Mouse (Mus musculus) hindbrain, embryonic 13.5 days (tissue): Measurements from ENCODE around the gene Csde1. TPM values are rescaled to one million over a fixed set of nuclear protein-coding genes. Genes with fewer than 3 reads are reported as not detected.

ENCODE experiments used
- ATAC-seq: fragments of 200-750 bp; cut with Nextera tagmentation; 2 replicates; pipeline ENCODE4 v1.8.0; 2017; ENCODE audit warnings: moderate TSS enrichment; ENCODE audit not compliant: low FRiP score
- H3K27ac ChIP-seq: fragments of 300-500 bp; sonication (generic); 2 replicates; pipeline ENCODE4 v1.5.1; 2015; ENCODE audit warnings: inconsistent platforms, mild to moderate bottlenecking, moderate library complexity
- H3K27me3 ChIP-seq: fragments of 300-500 bp; sonication (generic); 2 replicates; pipeline ENCODE4 v1.6.1; 2015; ENCODE audit warnings: mild to moderate bottlenecking, inconsistent platforms
- H3K36me3 ChIP-seq: fragments of 300-500 bp; sonication (generic); 2 replicates; pipeline ENCODE4 v1.6.1; 2015; ENCODE audit warnings: mild to moderate bottlenecking, inconsistent platforms
- H3K4me1 ChIP-seq: fragments of 300-500 bp; sonication (generic); replicated peaks from 2 replicates; pipeline ENCODE4 v1.6.1; 2015; ENCODE audit warnings: inconsistent platforms
- H3K4me2 ChIP-seq: fragments of 300-500 bp; sonication (generic); 2 replicates; pipeline ENCODE4 v1.6.1; 2015; ENCODE audit warnings: inconsistent platforms, mild to moderate bottlenecking, moderate library complexity
- H3K4me3 ChIP-seq: fragments of 300-500 bp; sonication (generic); 2 replicates; pipeline ENCODE4 v1.5.1; 2015; ENCODE audit warnings: mild to moderate bottlenecking, inconsistent platforms
- H3K9ac ChIP-seq: fragments of 300-500 bp; sonication (generic); 2 replicates; pipeline ENCODE4 v1.6.1; 2015; ENCODE audit warnings: mild to moderate bottlenecking, inconsistent platforms
- H3K9me3 ChIP-seq: fragments of 300-500 bp; sonication (generic); 2 replicates; pipeline ENCODE4 v1.6.1; 2016; ENCODE audit warnings: inconsistent platforms
- WGBS: fragments of 180-500 bp; shearing (Covaris S2); methylation state at CpG from one replicate; pipeline ENCODE4 v1.1.7; 2015; 5-methylcytosine and 5-hydroxymethylcytosine counted together
- polyA plus RNA-seq: library from polyadenylated mRNA; unstranded; fragments of >200 nt; fragmentation: Nextera tagmentation; extraction: Ambion mirVana; gene quantifications from 2 replicates; pipeline ENCODE4 v1.2.1, GENCODE M21; 2015

Gene Csde1
- polyA plus RNA-seq, 1 experiment from 2014 or later, result 448 TPM

DNA sequence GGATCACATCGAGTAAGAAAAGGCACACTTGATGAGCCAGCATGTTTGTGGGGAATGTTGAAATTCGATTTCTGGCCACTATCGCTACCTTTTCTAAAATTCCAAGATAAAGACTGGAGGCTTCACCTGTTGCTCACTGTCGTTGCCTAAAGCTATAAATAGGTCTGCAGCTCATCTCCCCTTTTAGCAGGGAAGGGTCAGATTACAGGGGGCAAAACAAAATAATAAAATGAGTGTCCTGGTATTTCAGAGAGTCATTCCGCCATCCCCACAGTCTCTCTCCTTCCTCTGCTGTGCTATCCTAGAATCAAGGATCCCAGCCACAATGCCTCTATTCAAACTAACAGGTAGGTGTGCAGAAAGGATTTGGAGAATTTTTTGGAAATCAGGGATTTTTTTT, 53.5 kb downstream of the Csde1 start, which contains the start of gene Ampd1:
Gene Ampd1, plus strand, starts transcription at position 244 of the 400 bp plus-strand sequence.
- no peaks in the 10 kb centered on the region for H3K27me3 ChIP-seq
- H3K9ac ChIP-seq, result no peak within 1 kb of the TSS
- no peak within 1 kb of the TSS for H3K4me3 ChIP-seq
- no peaks in the 10 kb centered on the region for H3K9me3 ChIP-seq
- WGBS, result 79% methylated on average over 5 of the region's 5 CpGs
- ATAC-seq, result no peak
- H3K27ac ChIP-seq, result no peak within 1 kb of the TSS
- H3K4me2 ChIP-seq, result no peak within 1 kb of the TSS
- H3K36me3 ChIP-seq, result peaks cover 7% of the 10 kb centered on the region
- no peaks in the 10 kb centered on the region for H3K4me1 ChIP-seq

DNA sequence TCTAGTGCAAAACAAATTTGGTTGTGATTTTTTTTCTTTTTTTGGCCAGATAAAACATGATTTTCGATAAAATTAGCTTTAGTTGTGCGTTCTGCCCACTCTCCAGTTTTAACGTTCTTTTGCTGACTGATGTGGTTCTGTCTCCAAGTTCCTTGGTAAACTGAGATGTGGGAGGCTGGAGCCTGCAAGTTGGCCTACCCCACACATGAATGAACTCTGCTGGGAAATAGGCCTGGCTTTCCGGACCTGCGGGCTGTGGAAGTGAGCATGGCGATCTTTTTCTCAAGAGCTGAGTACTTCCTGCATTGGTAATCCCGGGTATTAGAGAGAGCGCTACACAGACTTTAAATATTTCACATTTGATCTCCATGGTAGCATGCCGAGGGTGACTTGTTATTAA, 55.6 kb downstream of the Csde1 start:
- Histone ChIP-seq H3K9me3 (no peaks in the 10 kb centered on the region), H3K27ac (no peak overlapping the region), H3K4me3 (no peak overlapping the region), H3K9ac (no peak overlapping the region), H3K27me3 (no peaks in the 10 kb centered on the region), H3K36me3 (no peaks in the 10 kb centered on the region), H3K4me2 (no peak overlapping the region), H3K4me1 (0 out of 2 replicates have a peak, but pooled peaks cover under 1% of the 10 kb centered on the region)
- WGBS, result 88% methylated on average over 9 of the region's 9 CpGs
- ATAC-seq, result no peak

DNA sequence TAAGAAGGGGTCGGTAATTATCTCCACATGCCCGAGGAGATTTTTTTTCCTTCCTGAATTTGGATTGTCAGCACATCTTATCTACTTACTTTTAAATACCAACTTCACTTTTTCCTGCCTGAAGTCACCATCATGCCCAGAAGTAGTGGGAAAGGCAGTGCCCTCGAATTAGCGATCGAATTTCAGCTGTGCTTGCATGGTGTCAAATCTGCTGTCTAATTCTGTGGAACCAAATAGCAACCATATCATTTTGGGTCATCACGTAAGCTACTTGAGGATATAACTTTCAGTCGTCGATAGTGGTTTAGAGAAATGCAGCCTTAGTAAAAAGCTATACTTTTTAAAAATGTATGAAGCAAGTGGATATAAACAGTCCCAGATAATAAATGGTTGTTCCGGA, 56.2 kb downstream of the Csde1 start:
- H3K27ac ChIP-seq, result no peak overlapping the region
- no peak overlapping the region for H3K9ac ChIP-seq
- 92% methylated on average over 9 of the region's 9 CpGs for WGBS
- no peaks in the 10 kb centered on the region for H3K9me3 ChIP-seq
- ATAC-seq, result no peak
- no peak overlapping the region for H3K4me3 ChIP-seq
- H3K27me3 ChIP-seq, result no peaks in the 10 kb centered on the region
- H3K4me2 ChIP-seq, result no peak overlapping the region
- peaks cover 5% of the 10 kb centered on the region; the same call in 1 of the 2 replicates for H3K4me1 ChIP-seq
- no peaks in the 10 kb centered on the region for H3K36me3 ChIP-seq

DNA sequence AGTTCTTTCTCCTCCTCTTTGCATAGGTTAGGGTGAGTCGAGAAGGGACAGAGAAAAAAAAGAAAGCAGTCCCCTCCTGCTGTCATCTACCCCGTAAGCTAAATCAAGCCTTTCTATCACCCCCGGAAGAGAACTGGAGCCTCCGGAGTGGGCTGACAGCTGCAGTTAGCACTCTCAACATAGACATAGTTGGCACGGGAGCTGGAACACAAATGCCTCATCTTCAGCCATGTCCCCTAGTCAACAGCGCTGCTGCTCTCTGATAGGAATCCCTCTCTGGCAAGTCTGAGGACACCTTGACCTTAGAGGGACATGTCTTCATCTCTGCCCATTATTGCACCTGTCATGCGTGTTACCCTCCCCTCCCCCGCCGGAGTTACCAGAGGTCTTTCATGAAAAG, 59.1 kb downstream of the Csde1 start:
- no peak overlapping the region for H3K4me3 ChIP-seq
- no peak for ATAC-seq
- no peak overlapping the region for H3K27ac ChIP-seq
- no peaks in the 10 kb centered on the region for H3K27me3 ChIP-seq
- H3K4me2 ChIP-seq, result no peak overlapping the region
- H3K36me3 ChIP-seq, result no peaks in the 10 kb centered on the region
- H3K4me1 ChIP-seq, result peaks cover 5% of the 10 kb centered on the region; the same call in 1 of the 2 replicates
- no peak overlapping the region for H3K9ac ChIP-seq
- 82% methylated on average over 9 of the region's 9 CpGs for WGBS
- no peaks in the 10 kb centered on the region for H3K9me3 ChIP-seq

DNA sequence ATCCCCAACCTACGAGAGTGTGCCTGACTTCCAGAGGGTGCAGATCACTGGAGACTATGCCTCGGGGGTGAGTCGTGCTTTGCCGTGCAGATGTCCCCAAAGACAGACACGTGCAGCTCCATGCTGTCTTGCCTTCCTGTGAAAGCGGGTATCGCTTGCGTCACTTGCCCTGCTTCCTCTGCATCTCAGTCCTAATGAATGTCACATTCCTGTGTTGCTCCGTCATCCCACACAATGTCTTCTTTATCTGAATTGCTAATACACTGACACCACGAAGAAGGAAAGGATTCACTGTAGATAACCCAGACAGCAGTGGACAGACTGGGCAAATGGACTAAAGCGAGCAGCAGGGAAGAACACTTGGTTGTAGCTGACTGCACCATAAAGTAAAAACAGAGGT, 60.8 kb downstream of the Csde1 start:
- no peaks in the 10 kb centered on the region for H3K36me3 ChIP-seq
- no peaks in the 10 kb centered on the region for H3K27me3 ChIP-seq
- no peak overlapping the region for H3K4me2 ChIP-seq
- no peak overlapping the region for H3K4me3 ChIP-seq
- H3K27ac ChIP-seq, result no peak overlapping the region
- 51% methylated on average over 11 of the region's 11 CpGs for WGBS
- ATAC-seq, result no peak
- H3K9me3 ChIP-seq, result no peaks in the 10 kb centered on the region
- H3K4me1 ChIP-seq, result peaks cover 5% of the 10 kb centered on the region; the same call in 1 of the 2 replicates
- H3K9ac ChIP-seq, result no peak overlapping the region

DNA sequence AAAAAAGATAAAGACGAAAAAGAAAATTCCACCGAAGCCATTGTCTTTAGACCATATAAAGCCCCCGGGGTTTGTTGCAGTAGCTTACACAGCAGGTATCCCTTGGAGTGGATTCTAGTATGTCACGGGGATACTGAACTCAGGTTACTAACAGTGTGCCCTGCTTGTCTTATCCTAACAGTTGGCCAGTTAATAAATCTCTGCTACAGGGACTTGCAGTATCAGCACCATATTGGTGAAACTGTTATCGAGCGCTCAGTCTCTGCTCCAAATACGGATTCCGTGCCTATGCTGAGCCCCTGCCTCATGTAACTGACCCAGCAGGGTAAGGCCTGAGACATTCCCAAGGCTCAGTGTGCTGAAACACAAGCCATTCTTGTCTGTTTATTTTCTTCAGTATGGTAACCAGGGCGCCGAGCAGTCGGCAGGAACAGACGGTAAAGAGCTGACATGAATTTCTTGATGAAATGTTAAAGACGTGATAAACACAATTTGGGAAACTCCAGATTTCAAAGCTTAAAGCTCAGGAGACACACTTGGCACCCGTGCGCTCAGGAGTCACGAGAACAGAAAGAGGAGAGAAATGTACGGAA, 61.7 kb downstream of the Csde1 start:
- no peaks in the 10 kb centered on the region for H3K36me3 ChIP-seq
- 87% methylated on average over 17 of the region's 17 CpGs for WGBS
- H3K4me2 ChIP-seq, result no peak overlapping the region
- H3K9me3 ChIP-seq, result no peaks in the 10 kb centered on the region
- no peak for ATAC-seq
- H3K27me3 ChIP-seq, result no peaks in the 10 kb centered on the region
- no peak overlapping the region for H3K27ac ChIP-seq
- H3K4me3 ChIP-seq, result no peak overlapping the region
- peaks cover 5% of the 10 kb centered on the region; the same call in 1 of the 2 replicates for H3K4me1 ChIP-seq
- H3K9ac ChIP-seq, result no peak overlapping the region

DNA sequence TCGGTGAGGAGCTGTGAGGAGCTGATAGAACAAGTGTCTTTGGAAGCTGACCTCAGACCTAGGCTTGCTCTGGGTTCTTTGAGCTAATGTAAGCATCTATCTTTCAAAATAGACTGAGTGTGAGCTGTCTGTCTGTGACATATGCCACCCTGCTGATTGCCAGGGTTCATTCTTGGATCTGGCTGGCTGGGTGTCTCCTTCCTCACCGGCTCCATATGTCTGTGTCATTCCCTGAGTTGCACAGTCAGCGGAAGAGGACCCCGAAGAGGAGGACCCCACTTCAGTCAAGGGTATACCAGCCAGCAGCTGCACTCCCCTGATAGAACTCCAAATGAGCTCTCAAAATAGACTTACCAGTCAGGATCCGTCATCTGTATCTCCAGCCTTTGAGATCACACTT, 62.5 kb downstream of the Csde1 start:
- 96% methylated on average over 5 of the region's 5 CpGs for WGBS
- H3K27me3 ChIP-seq, result no peaks in the 10 kb centered on the region
- no peak overlapping the region for H3K4me3 ChIP-seq
- H3K4me1 ChIP-seq, result peaks cover 5% of the 10 kb centered on the region; the same call in 1 of the 2 replicates
- H3K27ac ChIP-seq, result no peak overlapping the region
- H3K9ac ChIP-seq, result no peak overlapping the region
- no peaks in the 10 kb centered on the region for H3K9me3 ChIP-seq
- no peak overlapping the region for H3K4me2 ChIP-seq
- H3K36me3 ChIP-seq, result no peaks in the 10 kb centered on the region
- no peak for ATAC-seq

DNA sequence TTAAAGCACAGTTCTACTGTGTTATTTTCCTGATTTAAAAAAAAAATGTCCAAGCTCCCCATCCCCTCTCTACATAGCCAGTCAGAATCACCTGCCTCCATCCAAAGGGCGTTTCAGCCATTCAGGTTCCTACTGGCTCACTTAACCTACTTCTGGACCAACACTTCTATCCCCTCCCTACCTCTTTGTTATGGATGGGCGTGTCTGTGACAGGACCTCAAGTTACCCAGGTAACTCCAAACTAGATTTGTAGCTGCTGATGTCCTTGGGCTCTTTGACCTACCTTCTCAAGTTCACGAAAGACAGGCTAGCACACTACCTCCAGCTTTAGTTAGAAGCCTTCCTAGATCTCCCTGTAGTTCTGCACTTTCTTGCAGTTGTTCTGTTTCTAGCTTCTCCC, 65.8 kb downstream of the Csde1 start:
- H3K27me3 ChIP-seq, result no peaks in the 10 kb centered on the region
- H3K4me1 ChIP-seq, result peaks cover 4% of the 10 kb centered on the region; the same call in 1 of the 2 replicates
- no peak overlapping the region for H3K27ac ChIP-seq
- no peaks in the 10 kb centered on the region for H3K9me3 ChIP-seq
- H3K36me3 ChIP-seq, result no peaks in the 10 kb centered on the region
- no peak for ATAC-seq
- no peak overlapping the region for H3K4me3 ChIP-seq
- H3K4me2 ChIP-seq, result no peak overlapping the region
- 85% methylated on average over 3 of the region's 3 CpGs for WGBS
- no peak overlapping the region for H3K9ac ChIP-seq

DNA sequence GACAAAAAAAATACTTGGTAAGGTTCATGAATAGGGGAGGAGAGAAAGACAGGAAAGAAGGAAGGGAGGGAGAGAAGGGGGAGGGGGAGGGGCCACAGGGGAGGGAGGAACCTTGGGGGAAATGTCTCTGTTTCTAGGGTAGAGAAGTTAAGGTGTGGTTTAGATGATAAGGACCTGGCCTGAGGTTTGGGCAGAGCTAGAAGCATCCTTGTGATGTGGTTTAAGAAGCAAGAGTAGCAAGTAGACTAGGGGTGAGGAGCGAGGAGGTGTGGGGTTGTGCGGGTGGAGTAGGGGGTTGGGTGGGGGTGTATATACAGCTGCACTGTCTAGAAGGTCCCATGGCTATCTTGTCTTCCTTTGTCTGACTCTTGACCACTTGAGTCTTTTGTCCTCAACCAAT, 71.5 kb downstream of the Csde1 start:
- no peaks in the 10 kb centered on the region for H3K9me3 ChIP-seq
- 97% methylated on average over 2 of the region's 2 CpGs for WGBS
- no peak overlapping the region for H3K4me2 ChIP-seq
- H3K9ac ChIP-seq, result no peak overlapping the region
- H3K36me3 ChIP-seq, result no peaks in the 10 kb centered on the region
- no peaks in the 10 kb centered on the region for H3K27me3 ChIP-seq
- H3K4me3 ChIP-seq, result no peak overlapping the region
- no peak overlapping the region for H3K27ac ChIP-seq
- no peaks in the 10 kb centered on the region for H3K4me1 ChIP-seq
- ATAC-seq, result no peak

DNA sequence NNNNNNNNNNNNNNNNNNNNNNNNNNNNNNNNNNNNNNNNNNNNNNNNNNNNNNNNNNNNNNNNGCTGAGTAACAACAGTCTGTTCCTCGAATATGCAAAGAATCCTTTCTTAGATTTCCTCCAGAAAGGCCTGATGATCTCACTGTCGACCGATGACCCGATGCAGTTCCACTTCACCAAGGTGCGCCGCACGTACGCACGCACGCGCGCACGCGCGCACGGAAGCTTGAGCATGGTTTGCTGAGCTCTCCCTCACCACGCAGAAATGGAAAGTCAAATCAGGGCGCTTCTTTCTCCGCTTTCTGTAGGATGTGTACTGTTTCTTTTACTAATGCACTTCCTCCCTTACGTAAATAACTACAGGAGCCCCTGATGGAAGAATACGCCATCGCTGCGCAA, 78.4 kb downstream of the Csde1 start:
- H3K9ac ChIP-seq, result no peak overlapping the region
- H3K27ac ChIP-seq, result no peak overlapping the region
- WGBS, result 74% methylated on average over 23 of the region's 23 CpGs
- H3K4me1 ChIP-seq, result peaks cover 14% of the 10 kb centered on the region
- peaks cover 29% of the 10 kb centered on the region for H3K27me3 ChIP-seq
- no peaks in the 10 kb centered on the region for H3K9me3 ChIP-seq
- no peaks in the 10 kb centered on the region for H3K36me3 ChIP-seq
- no peak overlapping the region for H3K4me2 ChIP-seq
- ATAC-seq, result no peak
- no peak overlapping the region for H3K4me3 ChIP-seq

DNA sequence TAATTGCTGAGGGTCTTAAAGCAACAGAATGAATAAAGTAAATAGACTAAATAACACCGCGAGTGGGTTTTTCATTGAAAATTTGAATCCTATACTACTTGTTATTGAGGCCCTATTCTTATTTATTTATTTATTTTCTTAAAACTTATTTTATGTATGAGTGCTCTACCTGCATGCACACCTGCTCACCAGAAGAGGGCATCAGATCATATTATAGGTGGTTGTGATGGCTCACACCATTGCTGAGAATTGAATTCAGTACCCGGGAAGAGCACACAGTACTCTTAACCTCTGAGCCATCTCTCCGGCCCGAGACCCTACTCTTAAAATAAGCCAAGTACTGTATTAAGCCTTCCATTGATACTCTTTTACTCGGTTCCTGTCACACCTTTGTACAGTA, 79.4 kb downstream of the Csde1 start:
- peaks cover 39% of the 10 kb centered on the region for H3K27me3 ChIP-seq
- H3K4me3 ChIP-seq, result no peak overlapping the region
- H3K36me3 ChIP-seq, result no peaks in the 10 kb centered on the region
- H3K4me1 ChIP-seq, result peaks cover 14% of the 10 kb centered on the region
- no peak overlapping the region for H3K9ac ChIP-seq
- H3K9me3 ChIP-seq, result no peaks in the 10 kb centered on the region
- no peak for ATAC-seq
- no peak overlapping the region for H3K4me2 ChIP-seq
- no peak overlapping the region for H3K27ac ChIP-seq
- WGBS, result 86% methylated on average over 6 of the region's 6 CpGs

DNA sequence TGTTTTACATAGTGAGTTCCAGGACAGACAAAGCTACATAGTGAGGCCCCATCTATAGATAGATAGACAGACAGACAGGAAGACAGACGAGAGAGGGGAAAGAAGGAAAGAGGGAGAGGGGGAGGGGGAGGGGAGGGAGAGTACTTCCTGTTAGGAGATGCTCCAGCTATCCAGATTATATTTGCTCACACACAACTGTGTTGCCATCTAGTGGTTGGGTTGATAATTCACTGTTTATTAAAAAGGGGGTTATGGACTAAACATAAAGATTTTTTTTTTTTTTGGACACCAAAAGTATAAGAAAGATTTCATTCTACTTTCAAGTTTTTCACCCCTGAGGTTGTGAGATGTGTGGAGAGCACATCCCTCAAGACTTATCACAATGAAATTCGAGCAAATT, 80.5 kb downstream of the Csde1 start:
- Histone ChIP-seq H3K4me2 (no peak overlapping the region), H3K4me3 (no peak overlapping the region), H3K27ac (no peak overlapping the region), H3K27me3 (peaks cover 43% of the 10 kb centered on the region), H3K36me3 (no peaks in the 10 kb centered on the region), H3K9me3 (no peaks in the 10 kb centered on the region), H3K9ac (no peak overlapping the region), H3K4me1 (peaks cover 14% of the 10 kb centered on the region)
- 63% methylated on average over 2 of the region's 2 CpGs for WGBS
- no peak for ATAC-seq

DNA sequence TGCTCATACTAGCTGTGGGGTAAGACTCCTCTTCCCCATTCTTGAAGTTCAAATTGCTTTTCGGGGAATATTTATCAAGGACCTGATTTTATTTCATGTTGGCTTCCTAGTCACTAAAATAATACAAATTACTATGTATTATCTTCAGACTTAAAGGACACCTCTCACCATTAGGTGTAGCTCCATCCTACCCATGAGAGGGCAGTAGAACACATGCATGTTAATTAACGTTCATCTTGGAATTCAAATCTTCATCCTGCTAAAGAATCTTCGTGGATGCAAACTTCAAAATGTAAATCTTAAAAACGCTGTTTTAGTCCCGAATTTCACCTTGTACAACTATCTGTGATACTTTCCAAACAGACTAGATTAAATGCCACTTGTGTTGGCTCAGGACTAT, 81.0 kb downstream of the Csde1 start:
- H3K9me3 ChIP-seq, result no peaks in the 10 kb centered on the region
- no peaks in the 10 kb centered on the region for H3K36me3 ChIP-seq
- no peak for ATAC-seq
- H3K27me3 ChIP-seq, result peaks cover 43% of the 10 kb centered on the region
- WGBS, result 67% methylated on average over 5 of the region's 5 CpGs
- H3K4me1 ChIP-seq, result peaks cover 14% of the 10 kb centered on the region
- no peak overlapping the region for H3K4me2 ChIP-seq
- H3K9ac ChIP-seq, result no peak overlapping the region
- no peak overlapping the region for H3K27ac ChIP-seq
- no peak overlapping the region for H3K4me3 ChIP-seq
